Mouse (Mus musculus): Measurements from ENCODE around the gene Ankrd6. TPM values are rescaled to one million over a fixed set of nuclear protein-coding genes. Genes with fewer than 3 reads are reported as not detected.

The Ankrd6 gene
- polyA plus RNA-seq (2015; fragmentation: Nextera tagmentation; extraction: Ambion mirVana) = 4.2 and 9.2 TPM in 2 replicates

GRCm38 (mm10) chr4:32950356-32951034 lies at the start of gene Ankrd6:
Gene Ankrd6, minus strand, starts transcription at chr4:32950841.

GRCm38 (mm10) chr4:32982716-32983175 lies 32.1 kb upstream of the Ankrd6 start, which contains the start of gene Rragd:
Gene Rragd, plus strand, starts transcription at chr4:32983037.

GRCm38 (mm10) chr4:32799966-32800576 lies 150.6 kb downstream of the Ankrd6 start, which contains the start of gene Lyrm2:
Gene Lyrm2, plus strand, starts transcription at chr4:32800253.

Other genes starting within 250 kb of the Ankrd6 start
- 166 and 196 TPM in 2 replicates for gene Lyrm2, start 150.6 kb downstream of the Ankrd6 start, polyA plus RNA-seq (2015; fragmentation: Nextera tagmentation; extraction: Ambion mirVana)
- 4.7 and 5.9 TPM in 2 replicates for gene Rragd, start 32.2 kb upstream of the Ankrd6 start, polyA plus RNA-seq (2015; fragmentation: Nextera tagmentation; extraction: Ambion mirVana)
- gene Ube2j1, start 80.6 kb upstream of the Ankrd6 start, polyA plus RNA-seq (2015; fragmentation: Nextera tagmentation; extraction: Ambion mirVana) = 36.9 and 42.5 TPM in 2 replicates
- gene Gabrr2, start 112.2 kb upstream of the Ankrd6 start, polyA plus RNA-seq (2015; fragmentation: Nextera tagmentation; extraction: Ambion mirVana) = not detected in 2 replicates
- not detected in 2 replicates for gene Gabrr1, start 181.7 kb upstream of the Ankrd6 start, polyA plus RNA-seq (2015; fragmentation: Nextera tagmentation; extraction: Ambion mirVana)
- 3.1 and 6.3 TPM in 2 replicates for gene Pm20d2, start 238.9 kb upstream of the Ankrd6 start, polyA plus RNA-seq (2015; fragmentation: Nextera tagmentation; extraction: Ambion mirVana)

Data from adrenal gland, postnatal 0 days (tissue).